Mouse (Mus musculus) forebrain, embryonic 14.5 days (tissue): ENCODE results near the gene Nkapd1. TPM values are rescaled to one million over a fixed set of nuclear protein-coding genes. Genes with fewer than 3 reads are reported as not detected.

Source experiments
- ATAC-seq: fragments of 200-750 bp; cut with Nextera tagmentation; 2 replicates; pipeline ENCODE4 v1.8.0; 2017; ENCODE audit warnings: mild to moderate bottlenecking, moderate library complexity
- DNase-seq: peaks from one replicate; pipeline ENCODE4 v3.0.0-alpha.2; 2015; ENCODE audit warnings: low spot score
- H3K27ac ChIP-seq: fragments of 300-500 bp; sonication (generic); 2 replicates; pipeline ENCODE4 v1.5.1; 2014; ENCODE audit warnings: low read depth, mild to moderate bottlenecking, control low read depth, low read length, moderate library complexity
- H3K27me3 ChIP-seq: fragments of 300-500 bp; sonication (generic); replicated peaks from 2 replicates; pipeline ENCODE4 v1.6.1; 2014; ENCODE audit warnings: low read length, control low read depth, mixed read lengths; ENCODE audit not compliant: control insufficient read depth, insufficient read depth
- H3K36me3 ChIP-seq: fragments of 300-500 bp; sonication (generic); 2 replicates; pipeline ENCODE4 v1.6.1; 2014; ENCODE audit warnings: low read length, control low read depth; ENCODE audit not compliant: control insufficient read depth, insufficient read depth
- H3K4me1 ChIP-seq: fragments of 300-500 bp; sonication (generic); 2 replicates; pipeline ENCODE4 v1.6.1; 2014; ENCODE audit warnings: antibody characterized with exemption, low read length, control low read depth; ENCODE audit not compliant: control insufficient read depth, insufficient read depth
- H3K4me2 ChIP-seq: fragments of 300-500 bp; sonication (generic); 2 replicates; pipeline ENCODE4 v1.6.1; 2014; ENCODE audit warnings: mild to moderate bottlenecking, control low read depth, low read length
- H3K4me3 ChIP-seq: fragments of 300-500 bp; sonication (generic); 2 replicates; pipeline ENCODE4 v1.5.1; 2014; ENCODE audit warnings: low read depth, low read length, control low read depth
- H3K9ac ChIP-seq: fragments of 300-500 bp; sonication (generic); 2 replicates; pipeline ENCODE4 v1.6.1; 2014; ENCODE audit warnings: mild to moderate bottlenecking, low read length, control low read depth, moderate library complexity
- H3K9me3 ChIP-seq: fragments of 300-500 bp; sonication (generic); replicated peaks from 2 replicates; pipeline ENCODE4 v1.6.1; 2016; ENCODE audit warnings: low read length, control low read depth, mixed read lengths; ENCODE audit not compliant: control insufficient read depth
- WGBS: fragments of 180-500 bp; shearing (Covaris S2); extraction: QIAGEN DNeasy Blood & Tissue Kit; methylation state at CpG from one replicate; pipeline ENCODE4 v1.1.7; 2014; 5-methylcytosine and 5-hydroxymethylcytosine counted together
- polyA plus RNA-seq: library from polyadenylated mRNA; unstranded; fragments of >200 nt; fragmentation: Nextera tagmentation; extraction: Ambion mirVana; gene quantifications from 2 replicates; pipeline ENCODE4 v1.2.1, GENCODE M21; 2014

Nkapd1 gene
- polyA plus RNA-seq, 1 experiment from 2014 or later = 22.0 TPM

DNA sequence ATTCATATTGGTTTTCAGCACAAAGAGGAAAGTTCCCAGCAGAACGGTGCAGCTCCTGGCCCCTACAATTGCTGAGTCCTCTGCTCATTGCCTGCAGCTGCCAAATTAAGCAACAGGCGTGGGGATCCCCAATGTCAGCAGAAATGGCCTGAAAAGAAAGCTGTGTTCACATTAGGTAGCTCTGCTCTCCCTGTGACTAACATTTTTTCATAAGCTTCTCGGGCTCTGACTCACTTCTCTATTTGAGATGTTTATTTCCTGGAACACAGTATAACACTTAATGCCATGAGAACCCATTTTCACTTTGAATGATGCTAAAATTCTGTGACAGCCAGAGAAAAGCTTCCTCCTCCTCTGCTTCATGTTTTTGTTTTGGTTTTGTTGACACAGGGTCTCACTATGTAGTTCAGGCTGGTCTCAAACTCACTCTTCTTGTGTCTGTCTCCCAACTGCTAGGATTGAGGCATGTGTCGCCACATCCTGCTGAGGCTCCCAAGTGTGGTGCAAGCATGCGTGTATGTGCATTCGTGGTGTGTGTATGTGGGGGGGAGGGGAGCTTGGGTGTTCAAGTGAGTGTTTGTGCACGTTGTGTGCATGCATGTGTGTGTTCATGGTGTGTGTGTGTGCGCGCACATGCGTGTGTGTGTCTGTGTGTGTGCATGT lies 26.3 kb downstream of the Nkapd1 start:
- Histone ChIP-seq H3K9ac (no peak overlapping the region), H3K27me3 (no peaks in the 10 kb centered on the region), H3K9me3 (no peaks in the 10 kb centered on the region), H3K4me1 (no peaks in the 10 kb centered on the region), H3K36me3 (peaks cover 16% of the 10 kb centered on the region), H3K4me3 (no peak overlapping the region), H3K4me2 (no peak overlapping the region), H3K27ac (no peak overlapping the region)
- no peak for DNase-seq
- WGBS = 76% methylated on average over 10 of the region's 10 CpGs
- ATAC-seq = no peak

DNA sequence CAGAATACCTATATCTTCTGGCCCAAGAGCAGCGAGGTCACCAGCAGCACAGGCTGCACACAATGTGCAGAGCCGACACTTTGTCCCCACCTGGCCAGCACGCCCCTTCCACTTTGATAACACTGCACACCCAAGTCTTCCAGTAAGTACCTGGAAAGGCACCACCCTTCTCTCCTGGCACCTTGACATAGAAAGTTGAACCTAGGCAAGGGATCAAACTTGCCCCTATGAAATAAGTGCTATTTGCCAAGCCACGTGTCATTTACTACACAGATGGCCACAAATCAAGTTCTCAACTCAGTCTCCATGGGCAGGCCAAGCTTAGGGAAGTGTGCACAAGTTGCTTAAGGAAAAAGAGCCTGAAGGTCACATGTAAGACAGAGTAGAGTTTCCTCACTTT lies 30.3 kb downstream of the Nkapd1 start:
- Histone ChIP-seq H3K4me1 (no peaks in the 10 kb centered on the region), H3K4me3 (no peak overlapping the region), H3K27me3 (no peaks in the 10 kb centered on the region), H3K36me3 (no peaks in the 10 kb centered on the region), H3K27ac (no peak overlapping the region), H3K9ac (no peak overlapping the region), H3K4me2 (no peak overlapping the region), H3K9me3 (no peaks in the 10 kb centered on the region)
- ATAC-seq = no peak
- no peak for DNase-seq
- 75% methylated on average over 4 of the region's 4 CpGs for WGBS

- Histone ChIP-seq H3K9ac (no peak overlapping the region), H3K27ac (no peak overlapping the region), H3K27me3 (no peaks in the 10 kb centered on the region), H3K36me3 (no peaks in the 10 kb centered on the region), H3K4me1 (no peaks in the 10 kb centered on the region), H3K4me2 (no peak overlapping the region), H3K4me3 (no peak overlapping the region), H3K9me3 (no peaks in the 10 kb centered on the region)
- DNase-seq = no peak
- ATAC-seq = no peak
- 84% methylated on average over 6 of the region's 6 CpGs for WGBS
Observed at GRCm38 (mm10) chr9:50585145-50585818, 32.0 kb downstream of the Nkapd1 start.

- H3K4me3 ChIP-seq = no peak overlapping the region
- H3K4me2 ChIP-seq = no peak overlapping the region
- H3K9ac ChIP-seq = no peak overlapping the region
- H3K36me3 ChIP-seq = no peaks in the 10 kb centered on the region
- no peaks in the 10 kb centered on the region for H3K9me3 ChIP-seq
- WGBS = 23% methylated on average over 4 of the region's 4 CpGs
- DNase-seq (no peak), ATAC-seq (no peak)
- no peak overlapping the region for H3K27ac ChIP-seq
- H3K4me1 ChIP-seq = no peaks in the 10 kb centered on the region
- H3K27me3 ChIP-seq = no peaks in the 10 kb centered on the region
Observed at GRCm38 (mm10) chr9:50580370-50580769, 36.9 kb downstream of the Nkapd1 start.

DNA sequence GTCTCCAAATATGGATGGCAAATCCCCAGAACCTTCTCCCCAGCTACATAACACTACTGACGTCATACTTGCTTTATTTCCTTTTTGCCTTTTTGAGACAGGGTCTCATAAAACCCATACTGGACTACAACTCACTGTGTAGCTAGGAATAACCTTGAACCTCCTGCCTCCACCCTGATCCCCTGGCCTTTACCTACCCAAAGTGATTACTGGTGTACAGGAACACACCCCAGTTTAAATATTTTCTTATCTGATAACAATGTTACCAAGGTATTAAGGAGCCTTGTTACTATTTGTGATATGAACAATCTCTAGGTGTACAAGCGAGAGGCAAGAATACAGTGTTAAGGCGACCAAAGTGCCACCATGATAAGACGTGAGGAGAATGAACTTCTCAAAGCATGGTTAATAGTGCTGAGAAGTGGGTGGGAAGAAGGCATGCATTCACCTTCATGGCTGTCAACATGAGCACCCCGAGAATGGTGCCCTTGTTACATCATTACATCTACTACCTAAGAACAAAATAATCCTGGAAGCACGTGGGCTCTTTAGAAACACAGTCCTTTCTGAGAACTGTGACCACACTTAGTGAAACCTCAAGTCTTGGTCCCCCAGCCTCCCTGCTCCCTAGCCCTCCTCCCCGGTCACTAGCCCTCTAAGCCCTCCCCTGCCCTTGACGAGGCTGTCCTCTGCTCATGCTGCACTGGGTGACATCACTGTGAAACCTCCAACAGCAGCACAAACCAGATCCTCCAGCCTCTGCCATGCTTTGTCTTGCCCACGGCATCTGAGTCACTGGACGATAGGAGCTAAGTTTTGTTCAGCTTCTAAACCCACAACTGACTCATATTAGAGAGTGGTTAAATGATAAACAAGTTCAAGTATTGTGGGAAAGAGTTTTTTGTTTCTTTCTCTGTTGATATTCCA lies 47.4 kb downstream of the Nkapd1 start:
- Histone ChIP-seq H3K36me3 (no peaks in the 10 kb centered on the region), H3K4me3 (no peak overlapping the region), H3K27ac (no peak overlapping the region), H3K27me3 (no peaks in the 10 kb centered on the region), H3K4me2 (no peak overlapping the region), H3K4me1 (no peaks in the 10 kb centered on the region), H3K9ac (no peak overlapping the region), H3K9me3 (no peaks in the 10 kb centered on the region)
- DNase-seq (no peak), ATAC-seq (no peak)
- 79% methylated on average over 10 of the region's 10 CpGs for WGBS

DNA sequence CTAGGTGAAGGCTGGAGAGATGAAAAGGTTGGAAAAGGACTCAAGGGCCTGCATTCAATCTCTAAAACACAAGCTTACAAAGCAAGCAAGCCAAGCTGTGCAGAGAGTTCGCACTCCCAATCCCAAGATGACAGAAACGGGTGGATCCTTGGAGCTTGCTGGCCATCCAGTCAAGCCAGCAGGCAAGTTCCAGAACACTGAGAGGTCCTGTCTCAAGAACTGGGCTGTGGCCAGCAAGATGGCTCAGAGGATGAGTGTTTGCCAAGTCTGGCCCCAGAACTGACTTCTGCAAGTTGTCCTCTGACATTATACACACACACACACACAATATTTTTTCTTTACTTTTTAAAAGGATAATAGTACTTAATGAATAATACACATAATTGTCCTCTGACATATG lies 49.4 kb downstream of the Nkapd1 start:
- Histone ChIP-seq H3K4me2 (no peak overlapping the region), H3K9ac (no peak overlapping the region), H3K27ac (no peak overlapping the region), H3K27me3 (no peaks in the 10 kb centered on the region), H3K9me3 (no peaks in the 10 kb centered on the region), H3K36me3 (no peaks in the 10 kb centered on the region), H3K4me1 (no peaks in the 10 kb centered on the region), H3K4me3 (no peak overlapping the region)
- DNase-seq (no peak), ATAC-seq (no peak)
- WGBS = 95% methylated on average over 2 of the region's 2 CpGs

DNA sequence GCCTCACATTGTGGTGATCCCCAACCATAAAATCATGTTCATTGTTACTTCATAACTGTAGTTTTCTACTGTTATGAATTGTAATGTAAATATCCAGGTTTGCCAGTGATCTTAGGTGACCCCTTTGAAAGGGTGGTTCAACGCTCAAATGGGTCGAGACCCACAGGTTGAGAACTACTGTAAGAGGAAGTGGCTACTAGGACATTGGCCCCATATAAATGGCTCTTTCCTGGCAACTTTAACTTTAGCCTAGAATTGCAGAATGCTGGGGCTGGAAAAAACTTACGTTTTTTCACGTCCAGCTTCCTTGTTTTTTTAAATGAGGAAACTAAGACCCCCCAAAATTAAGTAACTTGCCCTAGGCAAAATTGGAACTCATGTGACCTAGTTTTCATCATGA lies 49.9 kb downstream of the Nkapd1 start:
- Histone ChIP-seq H3K27ac (no peak overlapping the region), H3K36me3 (no peaks in the 10 kb centered on the region), H3K4me3 (no peak overlapping the region), H3K9me3 (no peaks in the 10 kb centered on the region), H3K27me3 (no peaks in the 10 kb centered on the region), H3K4me1 (no peaks in the 10 kb centered on the region), H3K4me2 (no peak overlapping the region), H3K9ac (no peak overlapping the region)
- ATAC-seq (no peak), DNase-seq (no peak)
- 92% methylated on average over 4 of the region's 4 CpGs for WGBS

DNA sequence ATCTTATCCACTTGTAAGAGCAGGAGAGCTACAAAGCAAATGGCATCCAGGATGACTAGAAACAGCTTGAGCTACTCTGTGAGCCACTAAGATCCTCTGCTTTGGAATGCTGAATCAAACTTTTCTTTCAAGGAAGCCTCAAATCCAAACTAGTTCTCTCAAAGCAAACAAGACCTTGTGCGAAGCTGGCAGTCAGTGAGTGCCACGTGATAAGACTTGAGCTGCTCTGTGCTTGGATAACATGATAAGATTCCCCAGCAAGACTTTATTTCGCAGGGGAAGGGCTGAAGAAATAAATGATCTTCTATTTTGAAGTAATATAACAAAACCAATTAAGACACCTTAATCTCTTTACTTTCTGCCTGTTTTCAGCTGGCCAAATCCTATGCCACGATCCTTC lies 51.3 kb downstream of the Nkapd1 start:
- Histone ChIP-seq H3K4me3 (no peak overlapping the region), H3K4me1 (no peaks in the 10 kb centered on the region), H3K9me3 (no peaks in the 10 kb centered on the region), H3K9ac (no peak overlapping the region), H3K36me3 (no peaks in the 10 kb centered on the region), H3K4me2 (no peak overlapping the region), H3K27ac (no peak overlapping the region), H3K27me3 (no peaks in the 10 kb centered on the region)
- DNase-seq (no peak), ATAC-seq (no peak)
- WGBS = 84% methylated on average over 4 of the region's 4 CpGs

DNA sequence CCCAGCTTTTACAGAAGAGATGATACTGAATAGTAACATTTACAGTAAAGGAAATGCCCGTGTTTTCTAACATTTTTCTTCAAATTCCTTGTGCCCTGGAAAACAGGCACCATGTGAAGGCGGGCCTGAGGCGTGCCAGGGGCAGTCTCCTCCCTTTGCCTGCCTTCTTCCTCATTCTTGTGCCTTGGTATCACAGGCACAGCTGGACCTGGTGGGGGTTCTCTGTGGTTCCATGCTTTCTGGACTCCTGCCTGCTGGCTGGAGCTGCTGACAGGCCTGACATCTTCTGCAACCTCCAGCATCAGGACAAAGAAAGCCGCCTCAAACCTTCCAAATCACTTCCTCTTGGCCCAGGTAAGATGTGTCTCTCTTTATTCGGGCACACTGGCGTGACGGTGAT lies 52.1 kb downstream of the Nkapd1 start:
- H3K4me3 ChIP-seq = no peak overlapping the region
- H3K4me1 ChIP-seq = no peaks in the 10 kb centered on the region
- H3K9me3 ChIP-seq = no peaks in the 10 kb centered on the region
- 83% methylated on average over 7 of the region's 7 CpGs for WGBS
- no peaks in the 10 kb centered on the region for H3K36me3 ChIP-seq
- H3K4me2 ChIP-seq = no peak overlapping the region
- no peak overlapping the region for H3K9ac ChIP-seq
- H3K27ac ChIP-seq = no peak overlapping the region
- ATAC-seq = no peak
- DNase-seq = no peak
- H3K27me3 ChIP-seq = no peaks in the 10 kb centered on the region
